Mouse (Mus musculus): ENCODE data around the gene Olfr66.

GRCm38 (mm10) chr7:103877093-103877492 is 9.0 kb downstream of the Olfr66 start:
- TF ChIP-seq CTCF (IDR thresholded peaks at IDR 0.05; ENCODE audit: low read depth, low read length) (no peak), POLR2A (IDR thresholded peaks at IDR 0.05; ENCODE audit: borderline replicate concordance, low read depth, low read length) (no peak)
